Mouse (Mus musculus): ENCODE data around the gene Leo1. TPM values are rescaled to one million over a fixed set of nuclear protein-coding genes. Genes with fewer than 3 reads are reported as not detected.
A peak's percentile ranks its signal among the peaks of the same experiment; 100 is the strongest.

The Leo1 gene
- polyA plus RNA-seq, 1 experiment from 2014 or later: 49.4 TPM

DNA sequence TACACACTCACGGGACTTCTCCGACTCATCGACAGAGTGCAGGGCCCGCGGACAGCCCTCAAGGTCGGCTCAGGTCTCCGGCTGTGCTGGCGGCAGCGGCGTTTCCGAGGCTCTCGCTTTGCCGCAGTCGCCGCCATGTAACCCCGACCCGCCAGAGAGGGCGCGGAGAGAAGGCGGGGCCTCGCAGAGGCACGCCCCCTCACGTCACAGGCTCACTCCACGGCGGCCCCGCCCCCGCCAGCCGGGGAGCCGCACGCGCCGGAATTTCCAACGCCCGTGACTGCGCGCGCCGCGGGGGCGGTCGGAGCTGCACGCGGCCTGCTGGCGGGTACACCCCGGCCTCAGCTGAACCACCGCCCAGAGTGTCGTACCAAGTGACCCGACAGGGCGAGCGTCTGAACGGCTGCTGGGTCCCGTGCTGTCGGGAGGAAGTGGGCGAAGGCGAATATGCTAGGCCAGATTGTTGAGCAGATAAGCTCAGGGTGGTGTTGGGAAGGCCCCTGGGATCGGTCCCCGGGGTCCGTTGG lies 31.4 kb upstream of the Leo1 start, which contains the start of gene Mapk6:
TSS of gene Mapk6 (minus strand) at position 154 of the 527 bp plus-strand sequence.
- H3K27ac ChIP-seq (replicated peaks): peak within 1 kb of the TSS; percentile 100
- WGBS: under 1% methylated on average over 58 of the region's 58 CpGs
- DNase-seq (ENCODE audit: low spot score): peak; percentile 96

DNA sequence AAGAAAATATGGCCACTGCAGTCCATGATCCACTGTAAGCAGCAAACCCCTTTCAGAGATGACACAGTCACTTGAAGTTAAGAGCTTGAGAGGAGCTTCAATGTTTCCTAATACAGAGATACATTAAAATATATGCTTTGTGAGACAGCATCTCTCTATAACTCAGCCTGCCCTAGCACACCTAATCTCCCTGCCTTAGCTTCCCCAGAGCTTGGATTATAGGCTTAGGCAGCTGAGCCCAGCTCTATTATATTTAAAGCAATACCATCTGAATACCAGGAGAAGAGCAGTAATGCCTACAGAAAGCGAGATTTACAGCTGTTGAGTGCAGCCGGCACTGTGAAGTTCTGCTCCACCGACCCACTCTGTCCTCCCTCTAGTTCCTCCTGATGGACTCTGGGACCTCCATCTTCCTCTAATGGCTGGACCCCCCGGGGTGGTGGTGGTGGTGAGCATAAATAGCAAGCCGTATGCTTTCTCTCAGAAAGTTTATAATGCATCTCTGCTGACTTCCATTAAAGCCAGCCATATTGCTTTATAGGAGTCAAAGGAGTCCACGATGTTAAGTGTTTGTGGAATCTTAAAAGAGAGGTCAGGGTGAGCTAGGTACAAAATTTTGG lies 30.3 kb upstream of the Leo1 start:
- H3K36me3 ChIP-seq: peaks cover 5% of the 10 kb centered on the region; the same call in 1 of the 2 replicates
- H3K4me1 ChIP-seq: peaks cover 49% of the 10 kb centered on the region
- WGBS: 68% methylated on average over 6 of the region's 6 CpGs
- H3K4me3 ChIP-seq: peak overlapping the region; percentile 92; the same call in 1 of the 2 replicates
- no peaks in the 10 kb centered on the region; the same call in 1 of the 2 replicates for H3K27me3 ChIP-seq (ENCODE audit: low read depth, poor library complexity, severe bottlenecking)
- no peak for DNase-seq (ENCODE audit: low spot score)
- peak overlapping the region; percentile 100 for H3K27ac ChIP-seq (replicated peaks)
- H3K9me3 ChIP-seq (replicated peaks): no peaks in the 10 kb centered on the region

More for the DNA sequence above, 31.4 kb upstream of the Leo1 start, which contains the start of gene Mapk6:
- H3K4me3 ChIP-seq: peak within 1 kb of the TSS; percentile 92
- H3K27me3 ChIP-seq (ENCODE audit: low read depth, poor library complexity, severe bottlenecking): no peaks in the 10 kb centered on the region; the same call in 1 of the 2 replicates
- H3K9me3 ChIP-seq (replicated peaks): no peaks in the 10 kb centered on the region
- H3K4me1 ChIP-seq: peaks cover 55% of the 10 kb centered on the region
- H3K36me3 ChIP-seq: peaks cover 7% of the 10 kb centered on the region; the same call in 1 of the 2 replicates

DNA sequence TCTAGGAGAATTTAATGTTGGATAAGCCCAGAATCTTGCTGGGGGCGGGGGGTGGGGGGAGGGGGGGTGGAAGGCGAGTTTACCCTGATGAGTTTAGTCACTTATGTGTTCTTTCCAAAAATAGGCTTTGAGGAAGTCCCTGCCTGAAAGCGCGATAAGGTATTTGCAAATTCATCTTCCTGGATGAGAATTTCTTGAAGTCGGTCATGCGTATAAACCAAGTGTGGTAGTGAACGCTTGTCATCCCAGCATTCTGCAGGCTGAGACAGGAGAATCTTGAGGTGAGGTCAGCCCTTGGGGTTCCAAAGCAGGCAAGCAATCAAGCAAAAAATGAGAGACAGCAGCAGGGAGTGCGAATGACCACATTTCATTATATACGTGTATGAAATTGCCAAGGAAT lies 29.7 kb upstream of the Leo1 start:
- no peaks in the 10 kb centered on the region for H3K36me3 ChIP-seq

DNA sequence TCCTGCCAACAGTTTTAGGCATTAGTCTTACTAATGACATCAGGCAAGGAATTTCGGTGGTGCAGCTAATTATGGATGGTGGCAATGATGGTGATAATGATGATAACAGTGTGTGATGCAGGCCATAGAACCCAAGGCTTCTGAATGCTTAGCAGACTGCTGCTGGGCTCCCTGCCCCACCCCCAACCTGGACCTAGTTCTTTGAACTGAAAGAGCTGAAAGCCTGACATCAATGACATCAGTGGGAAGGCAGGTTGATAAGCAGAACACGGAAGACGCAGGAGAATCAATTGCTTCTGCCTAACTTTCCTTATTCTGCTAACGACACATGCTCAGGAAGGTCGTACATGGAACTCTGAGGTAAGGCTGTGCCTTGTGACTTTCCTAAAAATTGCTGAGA lies 28.1 kb upstream of the Leo1 start:
- Histone ChIP-seq H3K4me3 (no peak overlapping the region), H3K9me3 (replicated peaks) (no peaks in the 10 kb centered on the region), H3K36me3 (no peaks in the 10 kb centered on the region), H3K27ac (replicated peaks) (no peak overlapping the region), H3K27me3 (ENCODE audit: low read depth, poor library complexity, severe bottlenecking) (no peaks in the 10 kb centered on the region; the same call in 1 of the 2 replicates), H3K4me1 (peaks cover 28% of the 10 kb centered on the region)
- no peak for DNase-seq (ENCODE audit: low spot score)
- 82% methylated on average over 5 of the region's 5 CpGs for WGBS

More for the DNA sequence above, 29.7 kb upstream of the Leo1 start:
- Histone ChIP-seq H3K27ac (replicated peaks) (no peak overlapping the region), H3K9me3 (replicated peaks) (no peaks in the 10 kb centered on the region), H3K4me3 (no peak overlapping the region), H3K27me3 (ENCODE audit: low read depth, poor library complexity, severe bottlenecking) (no peaks in the 10 kb centered on the region; the same call in 1 of the 2 replicates), H3K4me1 (peaks cover 45% of the 10 kb centered on the region)
- 86% methylated on average over 9 of the region's 9 CpGs for WGBS
- DNase-seq (ENCODE audit: low spot score): no peak

DNA sequence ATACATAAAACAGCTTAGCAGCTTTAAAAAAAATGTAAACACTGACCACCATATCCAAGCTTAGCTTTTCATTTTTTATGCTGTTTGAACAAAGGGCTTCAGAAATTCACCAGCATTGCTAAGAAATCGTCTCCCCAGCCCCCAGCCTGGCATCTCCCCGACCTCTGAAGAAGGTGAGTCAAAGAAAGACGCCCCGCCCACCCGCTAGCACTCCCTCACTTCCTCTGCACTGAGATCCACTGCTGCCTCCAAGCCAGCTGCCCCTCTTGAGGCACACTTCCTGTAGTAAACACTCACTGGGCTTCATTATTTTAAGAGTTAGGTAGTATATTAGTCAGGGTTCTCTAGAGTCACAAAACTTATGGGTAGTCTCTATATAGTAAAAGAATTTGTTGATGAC lies 27.1 kb upstream of the Leo1 start:
- Histone ChIP-seq H3K27me3 (ENCODE audit: low read depth, poor library complexity, severe bottlenecking) (no peaks in the 10 kb centered on the region; the same call in 1 of the 2 replicates), H3K4me3 (no peak overlapping the region), H3K27ac (replicated peaks) (no peak overlapping the region), H3K4me1 (peaks cover 22% of the 10 kb centered on the region), H3K36me3 (no peaks in the 10 kb centered on the region), H3K9me3 (replicated peaks) (no peaks in the 10 kb centered on the region)
- DNase-seq (ENCODE audit: low spot score): no peak
- WGBS: 48% methylated on average over 5 of the region's 5 CpGs

DNA sequence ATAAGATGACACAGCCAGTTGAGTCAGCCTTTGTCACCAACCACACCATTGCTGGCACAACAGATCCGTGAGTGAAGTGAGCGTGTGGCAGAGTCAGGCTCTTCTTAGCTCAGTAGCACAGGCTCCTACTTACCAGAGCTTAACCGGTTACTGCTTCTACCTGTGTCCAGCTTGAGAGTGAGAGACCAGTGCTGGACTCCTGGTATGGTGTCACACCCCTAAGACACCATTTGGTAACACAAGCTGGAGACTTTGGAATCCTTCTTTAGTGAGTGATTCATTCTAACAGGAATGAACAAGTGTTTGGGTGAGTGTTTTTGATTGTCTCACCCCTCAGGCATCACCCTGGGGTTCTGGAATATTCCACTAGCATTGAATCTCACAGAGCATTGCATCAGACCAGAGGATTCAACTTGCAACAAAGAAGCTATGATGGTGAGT lies 19.1 kb upstream of the Leo1 start:
- Histone ChIP-seq H3K4me1 (no peaks in the 10 kb centered on the region), H3K4me3 (no peak overlapping the region), H3K9me3 (replicated peaks) (no peaks in the 10 kb centered on the region), H3K27me3 (ENCODE audit: low read depth, poor library complexity, severe bottlenecking) (no peaks in the 10 kb centered on the region), H3K36me3 (no peaks in the 10 kb centered on the region), H3K27ac (replicated peaks) (no peak overlapping the region)
- no peak for DNase-seq (ENCODE audit: low spot score)
- WGBS: 90% methylated on average over 3 of the region's 3 CpGs

DNA sequence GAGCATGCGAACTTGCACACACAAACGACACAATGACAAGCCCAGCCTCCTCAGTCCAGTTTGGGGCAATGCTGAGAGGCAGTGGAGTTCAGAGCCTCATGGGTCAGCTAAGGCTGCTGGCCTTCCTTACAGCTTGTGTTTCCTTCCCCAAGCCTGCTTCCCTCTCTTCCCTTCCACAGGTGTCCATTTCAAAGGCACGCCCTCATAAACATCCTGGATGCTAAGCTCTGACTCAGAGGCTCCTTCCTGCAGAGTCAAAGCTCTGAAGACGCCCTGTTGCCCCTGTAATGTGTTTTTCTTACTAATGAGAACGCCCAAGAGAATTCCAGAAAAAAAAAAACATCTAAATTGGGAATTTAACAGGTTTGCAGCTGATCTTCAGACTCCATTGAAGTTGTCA lies 17.6 kb upstream of the Leo1 start:
- DNase-seq (ENCODE audit: low spot score): no peak
- no peak overlapping the region for H3K4me3 ChIP-seq
- H3K36me3 ChIP-seq: no peaks in the 10 kb centered on the region
- H3K4me1 ChIP-seq: no peaks in the 10 kb centered on the region
- H3K27me3 ChIP-seq (ENCODE audit: low read depth, poor library complexity, severe bottlenecking): no peaks in the 10 kb centered on the region
- H3K9me3 ChIP-seq (replicated peaks): no peaks in the 10 kb centered on the region
- 75% methylated on average over 5 of the region's 5 CpGs for WGBS
- H3K27ac ChIP-seq (replicated peaks): no peak overlapping the region

DNA sequence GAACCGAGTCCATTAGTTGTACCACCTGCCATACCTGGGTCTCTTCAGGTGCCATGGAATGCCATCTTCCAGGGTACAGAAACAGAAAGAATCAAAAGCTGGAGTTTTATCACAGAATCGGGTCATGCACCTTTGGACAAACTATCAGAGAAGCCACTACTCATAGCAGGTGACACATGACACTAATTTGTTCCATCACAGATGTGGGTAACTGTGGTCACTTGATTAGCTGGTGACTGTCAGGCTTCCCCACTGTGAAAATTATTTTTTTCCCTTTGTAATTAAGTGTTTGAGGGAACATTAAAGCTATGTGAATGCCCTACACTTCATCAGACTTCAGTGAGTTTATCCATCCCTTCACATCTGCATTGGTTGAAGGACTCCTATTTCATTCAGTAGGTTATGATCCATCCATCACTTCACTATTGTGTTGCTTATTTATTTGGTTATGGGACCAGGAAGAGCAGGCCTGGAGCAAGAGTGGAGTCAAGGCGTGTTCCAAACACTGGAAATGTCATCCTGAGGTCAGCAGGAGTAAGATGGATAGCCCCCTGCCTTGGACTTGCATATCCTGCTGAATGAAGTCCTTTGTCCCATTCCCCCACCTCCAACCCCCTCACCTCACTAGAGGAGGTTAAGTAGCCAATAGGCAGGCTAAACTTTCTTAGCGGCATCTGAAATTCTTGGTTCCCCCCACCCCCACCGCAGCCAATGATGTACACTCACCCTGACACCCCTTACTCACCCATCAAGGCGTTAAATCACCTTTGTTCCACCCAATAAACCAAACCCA lies 16.8 kb upstream of the Leo1 start:
- no peaks in the 10 kb centered on the region for H3K27me3 ChIP-seq (ENCODE audit: low read depth, poor library complexity, severe bottlenecking)
- no peaks in the 10 kb centered on the region for H3K9me3 ChIP-seq (replicated peaks)
- no peak overlapping the region for H3K27ac ChIP-seq (replicated peaks)
- H3K4me1 ChIP-seq: no peaks in the 10 kb centered on the region
- no peaks in the 10 kb centered on the region for H3K36me3 ChIP-seq
- H3K4me3 ChIP-seq: no peak overlapping the region
- WGBS: 78% methylated on average over 6 of the region's 6 CpGs
- DNase-seq (ENCODE audit: low spot score): no peak

DNA sequence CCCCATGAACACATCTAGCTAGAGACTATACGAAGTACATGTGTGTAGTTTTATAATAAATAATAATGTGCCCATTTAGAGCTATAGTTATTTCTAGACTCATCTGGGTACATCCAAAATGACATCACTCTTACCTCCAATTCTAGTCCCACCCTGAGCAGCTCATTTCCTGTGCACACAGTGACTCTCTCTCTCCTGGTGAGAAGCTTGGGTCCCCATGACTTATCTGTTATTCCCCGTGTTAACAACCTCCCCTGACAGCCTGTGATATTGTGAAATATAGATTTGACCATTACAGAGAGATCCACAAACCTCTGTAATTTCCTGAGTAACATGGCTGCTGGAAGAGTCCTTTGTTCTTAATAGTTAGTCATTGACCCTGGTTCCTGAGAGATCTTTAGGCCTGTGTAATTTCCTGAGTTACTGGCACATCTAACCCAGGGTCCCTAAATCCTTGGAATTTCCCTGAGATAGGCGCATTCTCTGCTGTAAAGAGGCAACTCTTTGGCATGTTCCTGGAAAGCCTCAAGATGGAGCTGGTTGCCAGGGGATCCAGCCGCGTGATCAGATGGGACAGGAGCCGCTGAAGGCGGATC lies 15.4 kb upstream of the Leo1 start:
- DNase-seq (ENCODE audit: low spot score): no peak
- Histone ChIP-seq H3K4me3 (no peak overlapping the region), H3K27me3 (ENCODE audit: low read depth, poor library complexity, severe bottlenecking) (no peaks in the 10 kb centered on the region), H3K4me1 (no peaks in the 10 kb centered on the region), H3K27ac (replicated peaks) (no peak overlapping the region), H3K36me3 (no peaks in the 10 kb centered on the region), H3K9me3 (replicated peaks) (no peaks in the 10 kb centered on the region)
- 83% methylated on average over 7 of the region's 7 CpGs for WGBS

DNA sequence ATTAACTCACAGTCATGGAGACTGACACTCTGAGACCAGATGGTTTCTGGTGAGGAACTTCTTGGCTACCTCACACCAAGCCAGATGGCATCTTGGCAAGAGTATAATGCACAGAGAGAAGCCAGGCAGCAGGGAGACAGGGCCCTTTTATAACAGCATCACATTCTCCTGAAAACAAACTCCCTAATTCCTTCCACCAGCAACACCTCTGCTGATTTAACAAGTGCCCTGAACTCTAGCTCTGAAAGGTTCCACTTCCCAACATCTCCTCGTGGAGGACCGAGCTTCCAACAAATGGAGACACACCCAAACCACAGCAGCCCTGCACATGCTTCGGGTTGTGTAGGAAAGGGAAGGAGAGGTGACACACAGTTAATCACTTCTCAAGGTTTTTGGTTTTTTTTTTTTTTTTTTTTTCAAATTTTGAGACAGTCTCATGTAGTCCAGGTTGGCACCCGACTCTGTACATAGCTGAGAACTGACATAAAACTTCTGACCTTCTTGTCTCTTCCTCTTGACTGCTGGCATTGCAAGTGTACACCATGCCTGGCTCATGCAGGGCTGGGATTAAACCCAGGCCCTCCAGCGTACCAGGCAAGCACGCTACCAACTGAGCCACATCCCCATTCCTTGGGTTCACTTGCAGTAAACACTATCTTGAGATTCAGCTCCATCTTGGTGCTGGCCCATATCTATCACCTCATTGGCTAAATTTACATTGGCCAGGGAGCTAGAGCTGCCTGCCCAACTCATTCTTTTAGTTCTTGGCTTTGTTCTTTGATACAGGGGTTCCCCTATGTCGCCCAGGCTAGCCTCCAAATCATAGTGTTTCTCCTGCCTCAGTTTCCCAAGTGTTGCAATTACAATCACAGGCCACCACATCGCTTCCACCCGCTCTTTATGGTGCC lies 13.7 kb upstream of the Leo1 start:
- Histone ChIP-seq H3K4me1 (no peaks in the 10 kb centered on the region), H3K27ac (replicated peaks) (no peak overlapping the region), H3K9me3 (replicated peaks) (no peaks in the 10 kb centered on the region), H3K36me3 (no peaks in the 10 kb centered on the region), H3K27me3 (ENCODE audit: low read depth, poor library complexity, severe bottlenecking) (no peaks in the 10 kb centered on the region), H3K4me3 (no peak overlapping the region)
- DNase-seq (ENCODE audit: low spot score): no peak
- WGBS: 84% methylated on average over 9 of the region's 9 CpGs

DNA sequence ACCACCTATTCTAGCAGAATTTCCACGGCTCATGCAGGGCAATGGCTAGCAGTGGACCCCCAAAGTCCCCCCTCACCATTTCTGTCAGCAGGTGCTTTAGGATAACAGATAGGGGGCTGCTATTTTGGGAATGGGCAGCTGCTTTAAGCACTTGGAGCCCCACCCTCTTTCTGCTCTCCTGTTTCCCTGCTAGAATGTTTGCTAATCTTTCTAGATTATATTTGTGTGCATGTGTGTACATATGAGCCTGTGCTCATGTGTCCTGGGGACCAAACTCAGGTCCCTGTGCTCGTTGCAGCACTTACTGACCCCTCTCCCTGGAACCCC lies 13.1 kb upstream of the Leo1 start:
- 59% methylated on average over 2 of the region's 2 CpGs for WGBS
- no peak for DNase-seq (ENCODE audit: low spot score)
- H3K9me3 ChIP-seq (replicated peaks): no peaks in the 10 kb centered on the region
- no peak overlapping the region for H3K4me3 ChIP-seq
- no peak overlapping the region for H3K27ac ChIP-seq (replicated peaks)
- no peaks in the 10 kb centered on the region for H3K4me1 ChIP-seq
- H3K36me3 ChIP-seq: no peaks in the 10 kb centered on the region
- H3K27me3 ChIP-seq (ENCODE audit: low read depth, poor library complexity, severe bottlenecking): no peaks in the 10 kb centered on the region

DNA sequence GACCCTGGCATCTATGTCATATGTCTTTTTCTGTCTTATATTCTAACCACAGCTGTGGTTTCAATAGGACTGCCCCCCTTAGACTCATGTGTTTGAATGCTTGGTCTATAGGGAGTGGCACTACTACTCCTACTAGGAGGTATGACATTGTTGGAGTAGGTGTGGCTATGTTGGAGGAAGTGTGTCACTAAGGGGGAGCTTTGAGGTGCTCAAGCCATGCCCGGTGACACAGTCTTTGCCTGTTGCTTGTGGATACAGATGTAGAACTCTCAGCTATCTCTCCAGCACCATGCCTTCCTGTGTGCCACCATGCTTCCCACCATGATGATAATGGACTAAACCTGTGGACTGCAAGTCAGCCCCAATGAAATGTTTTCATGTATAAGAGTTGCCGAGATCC lies 12.3 kb upstream of the Leo1 start:
- H3K4me3 ChIP-seq: no peak overlapping the region
- H3K4me1 ChIP-seq: no peaks in the 10 kb centered on the region
- H3K9me3 ChIP-seq (replicated peaks): no peaks in the 10 kb centered on the region
- WGBS: 86% methylated on average over 2 of the region's 2 CpGs
- H3K27me3 ChIP-seq (ENCODE audit: low read depth, poor library complexity, severe bottlenecking): no peaks in the 10 kb centered on the region
- H3K36me3 ChIP-seq: no peaks in the 10 kb centered on the region
- no peak overlapping the region for H3K27ac ChIP-seq (replicated peaks)
- no peak for DNase-seq (ENCODE audit: low spot score)

All from midbrain, embryonic 10.5 days (tissue).